Mouse (Mus musculus) brain, embryonic 14.5 days (tissue): Measurements from ENCODE around the gene Pde3b.
"Not testable (repeated sequence)": the region's sequence is repeated elsewhere in the genome, so short reads cannot be mapped to it uniquely, and the experiment has no call there.

Source experiments
- CTCF ChIP-seq: fragments of 200-500 bp; IDR thresholded peaks from 2 replicates; pipeline ENCODE4 v1.5.1; 2012; ENCODE audit warnings: inconsistent platforms, mild to moderate bottlenecking, moderate library complexity, borderline replicate concordance; ENCODE audit not compliant: insufficient read depth, insufficient read length; ENCODE audit errors: extremely low read depth
- POLR2A ChIP-seq: fragments of 200-500 bp; IDR thresholded peaks from 2 replicates; pipeline ENCODE4 v1.6.1; 2012; ENCODE audit warnings: mild to moderate bottlenecking, inconsistent platforms, borderline replicate concordance; ENCODE audit not compliant: poor library complexity, insufficient read depth, insufficient read length, severe bottlenecking; ENCODE audit errors: extremely low read depth

- TF ChIP-seq POLR2A, CTCF: not testable (repeated sequence)
These were observed 158.8 kb downstream of the Pde3b start for GRCm38 (mm10) chr7:114573866-114574265.
